Mouse (Mus musculus) liver, embryonic 14.5 days (tissue): ENCODE data around the gene Msrb1. TPM values are rescaled to one million over a fixed set of nuclear protein-coding genes. Genes with fewer than 3 reads are reported as not detected.

ENCODE experiments used
- ATAC-seq: fragments of 200-750 bp; cut with Nextera tagmentation; 2 replicates; pipeline ENCODE4 v1.8.0; 2017; ENCODE audit warnings: moderate number of reproducible peaks, mild to moderate bottlenecking, moderate library complexity; ENCODE audit not compliant: insufficient read depth
- DNase-seq, 3 experiments: peaks; one replicate each; pipeline ENCODE4 v3.0.0-alpha.2; 2012 to 2013; ENCODE audit warnings: low read depth in 3 of 3, low spot score in 3 of 3
- H3K27ac ChIP-seq: fragments of 300-500 bp; sonication (generic); 2 replicates; pipeline ENCODE4 v1.5.1; 2014; ENCODE audit warnings: moderate library complexity, mild to moderate bottlenecking, control low read depth, inconsistent platforms
- H3K27me3 ChIP-seq: fragments of 300-500 bp; sonication (generic); 2 replicates; pipeline ENCODE4 v1.6.1; 2014; ENCODE audit warnings: mild to moderate bottlenecking, low read length, moderate library complexity; ENCODE audit not compliant: control insufficient read depth, insufficient read depth
- H3K36me3 ChIP-seq: fragments of 300-500 bp; sonication (generic); replicated peaks from 2 replicates; pipeline ENCODE4 v1.6.1; 2014; ENCODE audit warnings: low read depth; ENCODE audit not compliant: control insufficient read depth, insufficient read depth
- H3K4me1 ChIP-seq, 2 experiments: fragments of 200-500 bp in 1 of 2; fragments of 300-500 bp in 1 of 2; sonication (generic) in 1 of 2; replicated peaks; 2 replicates each; pipeline ENCODE4 v1.6.1; 2012 to 2014; ENCODE audit warnings: antibody characterized with exemption in 1 of 2, inconsistent platforms in 1 of 2, low read length in 1 of 2; ENCODE audit not compliant: control insufficient read depth in 2 of 2, insufficient read depth in 2 of 2
- H3K4me2 ChIP-seq: fragments of 300-500 bp; sonication (generic); 2 replicates; pipeline ENCODE4 v1.6.1; 2014; ENCODE audit warnings: low read depth, mild to moderate bottlenecking, control low read depth, moderate library complexity
- H3K4me3 ChIP-seq, 2 experiments: fragments of 200-500 bp in 1 of 2; fragments of 300-500 bp in 1 of 2; sonication (generic) in 1 of 2; 2 replicates each; pipeline ENCODE4 v1.5.1; 2012 to 2014; ENCODE audit warnings: low read depth in 2 of 2, low read length in 2 of 2, mild to moderate bottlenecking in 2 of 2, control low read depth in 1 of 2, inconsistent platforms in 1 of 2, moderate library complexity in 1 of 2; ENCODE audit not compliant: insufficient read depth in 1 of 2
- H3K9ac ChIP-seq: fragments of 300-500 bp; sonication (generic); replicated peaks from 2 replicates; pipeline ENCODE4 v1.6.1; 2014; ENCODE audit warnings: mild to moderate bottlenecking, control low read depth, moderate library complexity
- H3K9me3 ChIP-seq: fragments of 300-500 bp; sonication (generic); 2 replicates; pipeline ENCODE4 v1.6.1; 2016; ENCODE audit warnings: low read length, mixed read lengths; ENCODE audit not compliant: control insufficient read depth
- CTCF ChIP-seq: IDR thresholded peaks from 2 replicates; pipeline ENCODE4 v1.5.1; 2016; ENCODE audit warnings: antibody characterized with exemption, low read depth, control low read depth
- EP300 ChIP-seq: IDR thresholded peaks from 2 replicates; pipeline ENCODE4 v1.6.1; 2016; ENCODE audit warnings: antibody characterized with exemption, low read depth
- WGBS: fragments of 180-500 bp; shearing (Covaris S2); extraction: QIAGEN DNeasy Blood & Tissue Kit; methylation state at CpG from one replicate; pipeline ENCODE4 v1.1.7; 2014; ENCODE audit not compliant: insufficient replicate concordance; 5-methylcytosine and 5-hydroxymethylcytosine counted together
- polyA plus RNA-seq, 2 experiments: library from polyadenylated mRNA; depleted of rRNA in 1 of 2; stranded (reverse) in 1 of 2; unstranded in 1 of 2; fragments of >200 nt; fragmentation: Nextera tagmentation in 1 of 2; extraction: Ambion mirVana in 1 of 2; gene quantifications; 2 replicates each; pipeline versions ENCODE4 v1.2.1 to v1.2.3; 2012 to 2014

Msrb1 gene
- polyA plus RNA-seq, 2 experiments = 25.4 to 28.9 TPM

GRCm38 (mm10) chr17:24751528-24751927, 15.1 kb downstream of the Msrb1 start:
- Histone ChIP-seq H3K27me3 (peaks cover 55% of the 10 kb centered on the region), H3K4me1 (no peaks in the 10 kb centered on the region; a peak in 1 of 4 replicates), H3K27ac (no peak overlapping the region), H3K9me3 (no peaks in the 10 kb centered on the region), H3K4me3 (no peak overlapping the region), H3K36me3 (no peaks in the 10 kb centered on the region), H3K4me2 (no peak overlapping the region), H3K9ac (no peak overlapping the region)
- TF ChIP-seq EP300 = no peak
- TF ChIP-seq CTCF = no peak
- DNase-seq (no peak), ATAC-seq (no peak)
- WGBS = 11% methylated on average over 4 of the region's 4 CpGs

GRCm38 (mm10) chr17:24752415-24753394, 16.3 kb downstream of the Msrb1 start, which contains the start of gene Hs3st6:
Gene Hs3st6 (plus strand): TSS chr17:24752988.
- Histone ChIP-seq H3K36me3 (no peaks in the 10 kb centered on the region), H3K27ac (no peak within 1 kb of the TSS), H3K9ac (no peak within 1 kb of the TSS), H3K27me3 (peaks cover 55% of the 10 kb centered on the region), H3K4me2 (peak within 1 kb of the TSS; percentile 68), H3K9me3 (no peaks in the 10 kb centered on the region), H3K4me3 (peak within 1 kb of the TSS; percentile 41 to 45), H3K4me1 (no peaks in the 10 kb centered on the region; a peak in 1 of 4 replicates)
- DNase-seq (no peak), ATAC-seq (peak; percentile 75)
- 2% methylated on average over 78 of the region's 82 CpGs for WGBS
- TF ChIP-seq CTCF = no peak
- TF ChIP-seq EP300 = no peak

GRCm38 (mm10) chr17:24757394-24757793, 21.0 kb downstream of the Msrb1 start:
- no peak for ATAC-seq
- Histone ChIP-seq H3K4me1 (no peaks in the 10 kb centered on the region; a peak in 1 of 4 replicates), H3K9ac (no peak overlapping the region), H3K4me3 (no peak overlapping the region), H3K36me3 (no peaks in the 10 kb centered on the region), H3K9me3 (no peaks in the 10 kb centered on the region), H3K27me3 (peaks cover 30% of the 10 kb centered on the region), H3K4me2 (no peak overlapping the region), H3K27ac (no peak overlapping the region)
- TF ChIP-seq CTCF (no peak), EP300 (no peak)
- no peak for DNase-seq
- 73% methylated on average over 1 of the region's 1 CpGs for WGBS

GRCm38 (mm10) chr17:24761121-24761520, 24.7 kb downstream of the Msrb1 start:
- Histone ChIP-seq H3K4me2 (no peak overlapping the region), H3K4me3 (no peak overlapping the region), H3K9me3 (no peaks in the 10 kb centered on the region), H3K4me1 (no peaks in the 10 kb centered on the region), H3K27ac (no peak overlapping the region), H3K36me3 (no peaks in the 10 kb centered on the region), H3K9ac (no peak overlapping the region), H3K27me3 (no peaks in the 10 kb centered on the region; the same call in 1 of the 2 replicates)
- ATAC-seq (no peak), DNase-seq (no peak)
- TF ChIP-seq CTCF = no peak
- no peak for TF ChIP-seq EP300
- 41% methylated on average over 5 of the region's 5 CpGs for WGBS
